Mouse (Mus musculus): Measurements from ENCODE around the gene Amigo3.

- TF ChIP-seq CTCF (IDR thresholded peaks at IDR 0.05; ENCODE audit: borderline replicate concordance, insufficient read depth, low read length) (no peak), POLR2A (IDR thresholded peaks at IDR 0.05; ENCODE audit: low read depth, low read length) (no peak)
Observed at GRCm38 (mm10) chr9:108069529-108069928, 16.6 kb downstream of the Amigo3 start.

All from embryonic fibroblast, embryonic 13.5 days (primary cell).